Mouse (Mus musculus): ENCODE results near the gene Cpox. TPM values are rescaled to one million over a fixed set of nuclear protein-coding genes. Genes with fewer than 3 reads are reported as not detected.

Cpox gene
- total RNA-seq (2012; rRNA removed) (77.2 and 91.4 TPM in 2 replicates), total RNA-seq (2014; rRNA removed) (70.3 and 74.5 TPM in 2 replicates), polyA plus RNA-seq (2012; ENCODE audit: insufficient read length, low read depth) (72.3 and 75.6 TPM in 2 replicates)

DNA sequence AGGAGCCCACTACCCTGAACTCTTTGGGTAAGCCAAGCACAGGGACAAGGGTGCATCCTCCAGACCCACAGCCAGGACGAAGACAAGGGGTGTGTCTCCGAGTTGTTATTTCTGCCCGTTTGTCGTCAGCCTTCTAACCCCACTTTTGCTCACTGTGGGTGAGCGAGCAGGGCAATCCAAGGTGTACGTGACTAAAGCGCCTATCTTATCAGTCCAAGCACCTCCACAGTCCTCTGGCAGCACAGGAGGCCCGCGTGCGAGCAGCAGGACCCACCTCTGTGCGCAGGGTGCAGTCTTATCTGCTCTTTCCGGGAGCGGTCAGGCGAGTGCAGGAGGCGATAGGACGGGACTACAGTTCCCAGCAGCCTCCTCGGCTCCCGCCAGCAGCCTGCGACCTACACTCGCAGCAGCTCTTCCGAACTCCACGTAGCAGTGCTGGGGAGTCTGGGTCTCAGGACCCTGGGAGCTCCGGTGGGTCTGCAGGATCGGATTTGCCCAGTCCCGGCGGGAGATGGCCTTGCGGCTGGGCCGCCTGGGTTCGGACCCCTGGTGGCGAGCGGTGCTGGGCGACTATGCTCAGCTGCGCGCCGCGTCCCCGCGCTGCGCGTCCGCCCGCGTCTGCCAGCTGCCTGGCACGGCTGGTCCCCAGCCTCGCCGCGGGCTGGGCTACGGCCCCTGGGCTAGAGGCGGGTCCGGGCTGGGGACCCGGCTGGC lies at the start of gene Cpox:
TSS of gene Cpox (plus strand) at position 376 of the 714 bp plus-strand sequence.
- Histone ChIP-seq H3K9me3 (replicated peaks; ENCODE audit: low read length) (no peaks in the 10 kb centered on the region), H3K4me2 (ENCODE audit: insufficient read depth, low read depth, poor library complexity, severe bottlenecking) (peak within 1 kb of the TSS; percentile 94), H3K36me3 (replicated peaks in 1 of 2; ENCODE audit: control insufficient read depth in 1 of 2, insufficient read depth in 1 of 2, low read length in 1 of 2) (peaks cover 21 to 27% of the 10 kb centered on the region in 2 experiments), H3K4me3 (replicated peaks in 1 of 3; ENCODE audit: low read depth in 2 of 3, low read length in 2 of 3, poor library complexity in 1 of 3) (peak within 1 kb of the TSS; percentile 83 to 89 (median 84)), H3K79me2 (replicated peaks; ENCODE audit: control insufficient read depth, extremely low read depth, insufficient read depth, poor library complexity, severe bottlenecking) (peaks cover 24% of the 10 kb centered on the region), H3K27ac (ENCODE audit: insufficient read depth, low read depth) (peak within 1 kb of the TSS; percentile 37), H3K27me3 (replicated peaks) (no peaks in the 10 kb centered on the region), H3K4me1 (ENCODE audit: control insufficient read depth in 1 of 2, insufficient read depth in 2 of 2) (peaks cover 5 to 23% of the 10 kb centered on the region in 2 experiments), H3K9ac (ENCODE audit: insufficient read depth, low read depth) (peak within 1 kb of the TSS; percentile 77)
- TF ChIP-seq TCF12 (IDR thresholded peaks at IDR 0.05; ENCODE audit: low read depth, low read length) (peak; percentile 85), USF1 (IDR thresholded peaks at IDR 0.05; ENCODE audit: low read depth, low read length) (no peak), HCFC1 (IDR thresholded peaks at IDR 0.05; ENCODE audit: low read depth, low read length) (peak; percentile 99), NRF1 (IDR thresholded peaks at IDR 0.05; ENCODE audit: low read depth, low read length) (peak; percentile 74), UBTF (IDR thresholded peaks at IDR 0.05; ENCODE audit: low read depth, low read length) (peak; percentile 88), MEF2A (IDR thresholded peaks at IDR 0.05; ENCODE audit: borderline replicate concordance, low read depth, low read length) (peak; percentile 44; the same call in 1 of the 2 replicates), SMC3 (IDR thresholded peaks at IDR 0.05; ENCODE audit: low read depth, low read length) (peak; percentile 27), IRF4 (IDR thresholded peaks at IDR 0.05; ENCODE audit: low read depth, low read length) (peak; percentile 53; the same call in 1 of the 2 replicates), MXI1 (IDR thresholded peaks at IDR 0.05; ENCODE audit: low read depth, low read length) (peak; percentile 92), SIN3A (IDR thresholded peaks at IDR 0.05; ENCODE audit: low read length) (peak; percentile 94), NELFE (IDR thresholded peaks at IDR 0.05; ENCODE audit: low read depth, low read length) (peak; percentile 79), MAX (IDR thresholded peaks at IDR 0.05; ENCODE audit: low read length) (peak; percentile 62; the same call in 1 of the 2 replicates), GABPA (IDR thresholded peaks at IDR 0.05; ENCODE audit: insufficient replicate concordance, low read depth, low read length) (peak; percentile 63; the same call in 1 of the 2 replicates), RAD21 (IDR thresholded peaks at IDR 0.05; ENCODE audit: low read depth, low read length) (no peak; the same call in 1 of the 2 replicates), POLR2AphosphoS2 (IDR thresholded peaks at IDR 0.05; ENCODE audit: low read depth, low read length) (peak; percentile 67; the same call in 1 of the 2 replicates), USF2 (conservative IDR thresholded peaks at IDR 0.05; ENCODE audit: low read depth, low read length) (no peak), CTCF (conservative IDR thresholded peaks at IDR 0.05 in 1 of 2, IDR thresholded peaks at IDR 0.05 in 1 of 2; ENCODE audit: low read depth in 2 of 2, low read length in 2 of 2) (peak in 1 of 2 experiments; percentile 21; a peak in 2 of 4 replicates), PAX5 (IDR thresholded peaks at IDR 0.05; ENCODE audit: low read length) (no peak), KAT2A (IDR thresholded peaks at IDR 0.05; ENCODE audit: insufficient replicate concordance, low read length) (peak; percentile 90; the same call in 1 of the 2 replicates), ZKSCAN1 (IDR thresholded peaks at IDR 0.05; ENCODE audit: borderline replicate concordance, low read depth, low read length) (no peak), JUND (conservative IDR thresholded peaks at IDR 0.05; ENCODE audit: low read depth, low read length) (no peak), MAFK (IDR thresholded peaks at IDR 0.05; ENCODE audit: insufficient replicate concordance, low read length) (no peak), CHD1 (IDR thresholded peaks at IDR 0.05; ENCODE audit: low read depth, low read length) (no peak), MYC (IDR thresholded peaks at IDR 0.05; ENCODE audit: low read depth, low read length) (peak; percentile 81; the same call in 1 of the 2 replicates), BHLHE40 (IDR thresholded peaks at IDR 0.05; ENCODE audit: low read depth, low read length) (peak; percentile 64), TBP (conservative IDR thresholded peaks at IDR 0.05; ENCODE audit: low read depth, low read length) (peak; percentile 88), CHD2 (IDR thresholded peaks at IDR 0.05; ENCODE audit: low read length) (0 out of 2 replicates have a peak, but pooled peaks have one; percentile 11), ETS1 (conservative IDR thresholded peaks at IDR 0.05; ENCODE audit: low read depth, low read length) (no peak), ELF1 (IDR thresholded peaks at IDR 0.05; ENCODE audit: low read depth, low read length) (peak; percentile 93), MAZ (IDR thresholded peaks at IDR 0.05; ENCODE audit: low read depth, low read length) (no peak), ZC3H11A (IDR thresholded peaks at IDR 0.05; ENCODE audit: low read depth, low read length) (no peak), EP300 (IDR thresholded peaks at IDR 0.05; ENCODE audit: low read length) (no peak), ZNF384 (IDR thresholded peaks at IDR 0.05; ENCODE audit: low read depth, low read length) (no peak), JUN (IDR thresholded peaks at IDR 0.05; ENCODE audit: insufficient read depth, low read depth, low read length) (no peak), POLR2A (IDR thresholded peaks at IDR 0.05; ENCODE audit: low read depth, low read length) (peak; percentile 93), RCOR1 (conservative IDR thresholded peaks at IDR 0.05; ENCODE audit: low read depth, low read length) (no peak), ZMIZ1 (IDR thresholded peaks at IDR 0.05; ENCODE audit: low read depth, low read length) (peak; percentile 63; the same call in 1 of the 2 replicates), E2F4 (IDR thresholded peaks at IDR 0.05; ENCODE audit: insufficient replicate concordance, low read depth, low read length) (peak; percentile 80; the same call in 1 of the 2 replicates)
- peak; percentile 91 for DNase-seq (ENCODE audit: extremely low read depth)
- in situ Hi-C loops (cut with MboI; ENCODE audit: low pct_ligation_motif_present, low pct_unique_long_range_greater_than_20kb, low sequenced_read_pairs): loop anchor here (5.0 to 25.0 kb wide), 4 partner anchors 43 to 1008 kb away; partner anchors contain the start of gene Gabrr3
- dilution Hi-C loops (cut with MboI; ENCODE audit: extremely low pct_ligation_motif_present, extremely low pct_unique_long_range_greater_than_20kb, low sequenced_read_pairs): no loop called here

Measured in CH12.LX (cell line).